Mouse (Mus musculus) inflammation-experienced regulatory T-cells, adult 6 months (primary cell): ENCODE data around the gene Nfic. TPM values are rescaled to one million over a fixed set of nuclear protein-coding genes. Genes with fewer than 3 reads are reported as not detected.

Experiments used
- ATAC-seq: one replicate; pipeline ENCODE4 v1.8.0; 2017
- polyA plus RNA-seq, 3 experiments: library from polyadenylated mRNA; unstranded; fragments of 100-300 nt; shearing (Covaris generic); gene quantifications; one replicate each; pipeline ENCODE4 v1.2.1; 2017

Gene Nfic
- polyA plus RNA-seq, 3 experiments from 2014 or later, result 13.8 to 17.2 (median 15.0) TPM

GRCm38 (mm10) chr10:81416581-81417226, 38.7 kb downstream of the Nfic start:
- ATAC-seq, result no peak

GRCm38 (mm10) chr10:81415549-81416310, 39.7 kb downstream of the Nfic start:
- no peak for ATAC-seq

- no peak for ATAC-seq
Measured at GRCm38 (mm10) chr10:81415146-81415545, 40.3 kb downstream of the Nfic start.

GRCm38 (mm10) chr10:81414682-81415081, 40.8 kb downstream of the Nfic start:
- no peak for ATAC-seq

- no peak for ATAC-seq
Measured at GRCm38 (mm10) chr10:81413310-81414261, 41.8 kb downstream of the Nfic start.

- ATAC-seq, result no peak
Measured at GRCm38 (mm10) chr10:81412586-81413309, 42.7 kb downstream of the Nfic start.

GRCm38 (mm10) chr10:81411471-81412400, 43.7 kb downstream of the Nfic start:
- ATAC-seq, result no peak

GRCm38 (mm10) chr10:81410981-81411380, 44.5 kb downstream of the Nfic start:
- ATAC-seq, result no peak

- no peak for ATAC-seq
Measured at GRCm38 (mm10) chr10:81410350-81410749, 45.1 kb downstream of the Nfic start.

GRCm38 (mm10) chr10:81409330-81409729, 46.1 kb downstream of the Nfic start:
- ATAC-seq, result no peak

GRCm38 (mm10) chr10:81408871-81409291, 46.6 kb downstream of the Nfic start:
- peak; percentile 32 for ATAC-seq

GRCm38 (mm10) chr10:81408424-81408729, 47.1 kb downstream of the Nfic start:
- ATAC-seq, result no peak

GRCm38 (mm10) chr10:81407539-81408423, 47.7 kb downstream of the Nfic start:
- ATAC-seq, result peak; percentile 86

GRCm38 (mm10) chr10:81406504-81407440, 48.7 kb downstream of the Nfic start:
- no peak for ATAC-seq

GRCm38 (mm10) chr10:81405588-81406201, 49.7 kb downstream of the Nfic start:
- ATAC-seq, result no peak

GRCm38 (mm10) chr10:81404720-81405119, 50.7 kb downstream of the Nfic start:
- ATAC-seq, result no peak

GRCm38 (mm10) chr10:81404082-81404481, 51.4 kb downstream of the Nfic start:
- ATAC-seq, result no peak

GRCm38 (mm10) chr10:81403511-81403910, 51.9 kb downstream of the Nfic start:
- no peak for ATAC-seq
